Mouse (Mus musculus) mesoderm, embryonic 11.5 days (tissue): Measurements from ENCODE around the gene Ndrg3.
"Not testable (repeated sequence)": the region's sequence is repeated elsewhere in the genome, so short reads cannot be mapped to it uniquely, and the experiment has no call there.

Source experiments
- DNase-seq: peaks from one replicate; pipeline ENCODE4 v3.0.0-alpha.2; 2012; ENCODE audit warnings: low read depth, low spot score

The Ndrg3 gene

GRCm38 (mm10) chr2:156937795-156938194, 54.1 kb downstream of the Ndrg3 start:
- DNase-seq: no peak

DNA sequence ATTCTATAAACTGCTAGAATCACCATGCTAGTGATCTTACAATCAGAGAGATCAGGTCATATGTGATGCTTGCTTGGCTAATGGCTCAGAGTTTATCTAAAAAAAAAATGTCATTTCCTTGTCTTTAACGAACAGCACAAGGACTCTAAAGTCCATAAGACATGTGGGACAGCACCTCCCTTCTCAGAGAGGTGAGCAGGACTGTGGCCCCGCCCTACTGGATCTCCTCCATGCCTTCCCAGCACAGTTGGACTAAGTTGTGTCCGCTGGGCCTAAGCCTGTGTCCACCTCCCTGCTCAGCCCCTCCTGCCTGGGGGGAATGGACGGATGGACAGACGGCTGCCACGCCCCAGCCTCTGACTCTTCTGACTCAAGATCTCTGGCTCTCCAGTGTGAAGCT, 56.9 kb downstream of the Ndrg3 start:
- no peak for DNase-seq

DNA sequence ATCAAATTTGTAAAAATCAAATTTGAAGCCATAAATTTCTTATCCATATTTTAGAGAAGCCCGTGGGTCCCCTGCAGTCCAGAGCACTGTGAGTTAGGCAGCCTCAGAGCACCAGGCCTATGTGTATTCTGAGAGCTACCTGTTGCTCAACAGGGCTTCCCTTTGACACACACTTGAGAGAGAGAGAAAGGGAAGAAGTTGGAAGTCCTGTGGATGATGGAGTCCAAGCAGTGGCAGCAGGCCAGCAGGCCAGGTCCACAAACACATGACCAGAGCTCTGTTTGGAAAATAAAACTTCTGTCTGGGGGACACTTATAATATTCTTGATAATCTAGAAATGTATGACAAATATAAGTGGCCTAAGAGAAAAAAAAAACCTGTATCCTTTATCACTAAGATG, 58.4 kb downstream of the Ndrg3 start:
- DNase-seq: no peak

DNA sequence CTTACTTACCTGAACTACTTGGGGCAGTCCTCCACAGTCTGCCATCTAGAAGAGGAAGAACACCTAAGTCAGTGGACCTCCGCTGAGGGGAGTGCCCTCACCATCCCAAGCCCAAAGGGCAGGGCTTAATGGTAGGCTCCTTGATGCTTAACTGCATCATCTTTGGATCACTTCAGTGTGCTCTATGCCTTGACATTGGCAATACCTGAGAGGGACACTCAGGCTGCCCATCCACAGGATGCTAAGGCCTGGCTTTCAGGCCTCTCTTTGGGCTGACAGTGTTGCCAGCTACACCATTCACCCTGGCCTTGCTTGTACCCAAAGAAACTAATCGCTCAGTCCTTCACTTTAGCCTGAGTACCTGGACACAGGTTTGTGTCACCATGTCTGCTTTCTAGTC, 60.4 kb downstream of the Ndrg3 start:
- DNase-seq: no peak

DNA sequence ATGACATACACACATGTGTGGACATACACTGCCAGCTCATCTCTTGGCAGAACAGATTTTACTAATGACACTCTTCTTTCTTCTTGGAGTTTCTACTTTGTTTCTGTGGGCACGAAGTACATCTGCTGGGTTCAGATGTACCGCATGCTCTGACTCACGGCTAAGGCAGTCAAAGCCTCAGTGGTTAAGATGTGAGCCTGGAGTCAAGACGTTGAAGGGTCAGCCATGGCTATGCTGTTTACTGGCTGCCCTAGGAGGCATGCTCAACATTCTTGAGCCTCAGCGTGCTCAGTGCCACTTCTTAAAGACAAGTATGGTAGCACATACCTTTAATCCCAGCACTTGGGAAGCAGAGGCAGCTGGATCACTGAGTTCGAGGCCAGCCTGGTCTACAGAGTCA, 61.3 kb downstream of the Ndrg3 start:
- no peak for DNase-seq

GRCm38 (mm10) chr2:156929519-156930120, 62.2 kb downstream of the Ndrg3 start:
- DNase-seq: no peak

GRCm38 (mm10) chr2:156928606-156929005, 63.2 kb downstream of the Ndrg3 start:
- DNase-seq: no peak

GRCm38 (mm10) chr2:156927663-156928062, 64.2 kb downstream of the Ndrg3 start:
- DNase-seq: no peak

DNA sequence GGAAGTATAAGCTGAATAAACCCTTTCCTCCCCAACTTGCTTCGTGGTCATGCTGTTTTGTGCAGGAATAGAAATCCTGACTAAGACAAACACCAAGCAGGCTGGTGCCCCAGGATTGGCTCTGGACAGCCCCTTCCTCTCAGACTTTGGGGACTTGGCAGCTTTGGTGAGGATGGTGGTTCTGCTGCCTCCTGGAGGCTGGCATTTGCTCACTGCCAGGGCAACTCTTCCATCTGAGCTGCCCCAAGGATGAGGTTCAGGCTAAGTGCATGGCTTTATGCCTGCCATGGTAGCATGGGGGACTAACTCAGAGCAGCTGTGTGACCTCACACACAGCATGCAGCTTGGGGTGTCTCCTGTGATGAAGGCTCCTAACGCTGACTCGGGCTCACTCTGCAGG, 66.2 kb downstream of the Ndrg3 start:
- not testable (repeated sequence) for DNase-seq

DNA sequence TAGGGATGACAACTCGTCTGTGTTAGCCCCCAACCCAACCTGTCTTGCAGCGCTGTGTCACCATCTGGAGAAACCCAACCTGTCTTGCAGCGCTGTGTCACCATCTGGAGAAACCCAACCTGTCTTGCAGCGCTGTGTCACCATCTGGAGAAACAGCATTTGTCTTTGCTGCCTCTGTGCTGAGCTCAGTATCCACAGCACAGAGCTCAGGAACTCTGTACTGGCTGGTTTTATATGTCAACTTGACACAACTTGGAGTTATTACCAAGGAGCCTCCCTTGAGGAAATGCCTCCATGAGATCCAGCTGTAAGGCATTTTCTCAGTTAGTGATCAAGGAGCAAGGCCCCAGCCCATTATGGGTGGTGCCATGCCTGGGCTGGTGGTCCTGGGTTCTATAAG, 66.8 kb downstream of the Ndrg3 start:
- not testable (repeated sequence) for DNase-seq

DNA sequence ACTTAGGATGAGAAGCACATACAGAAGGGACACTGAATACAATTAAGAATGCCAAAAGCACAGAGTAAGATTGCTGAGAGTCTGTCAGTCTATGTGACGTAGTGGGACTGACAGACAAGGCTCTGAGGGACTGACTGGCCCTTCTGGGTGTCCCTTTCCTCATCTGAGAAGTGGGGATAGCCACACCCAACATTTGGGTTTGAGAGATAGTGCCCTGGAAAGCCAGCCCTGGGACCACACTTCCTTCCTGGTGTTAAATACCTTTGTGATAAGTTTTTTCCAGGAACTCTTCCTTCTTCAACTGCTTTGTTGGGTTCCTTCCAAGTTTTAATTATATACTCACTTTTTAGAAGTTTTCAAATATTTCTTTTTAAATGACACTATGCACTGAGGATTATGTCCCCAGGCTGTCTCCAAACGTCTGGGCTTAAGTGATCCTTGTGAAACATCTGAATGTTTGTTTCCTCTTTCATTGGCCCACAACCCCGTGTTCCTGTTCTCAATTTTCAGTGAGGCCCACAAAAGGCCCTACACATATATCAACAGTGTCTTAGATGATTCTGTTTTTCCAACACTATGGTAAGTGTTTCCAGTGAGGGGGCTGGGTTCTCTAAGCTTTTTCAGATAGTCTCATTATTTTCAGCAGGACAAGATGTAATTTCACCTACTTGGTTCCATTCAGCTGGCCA, 67.5 kb downstream of the Ndrg3 start:
- DNase-seq: no peak

DNA sequence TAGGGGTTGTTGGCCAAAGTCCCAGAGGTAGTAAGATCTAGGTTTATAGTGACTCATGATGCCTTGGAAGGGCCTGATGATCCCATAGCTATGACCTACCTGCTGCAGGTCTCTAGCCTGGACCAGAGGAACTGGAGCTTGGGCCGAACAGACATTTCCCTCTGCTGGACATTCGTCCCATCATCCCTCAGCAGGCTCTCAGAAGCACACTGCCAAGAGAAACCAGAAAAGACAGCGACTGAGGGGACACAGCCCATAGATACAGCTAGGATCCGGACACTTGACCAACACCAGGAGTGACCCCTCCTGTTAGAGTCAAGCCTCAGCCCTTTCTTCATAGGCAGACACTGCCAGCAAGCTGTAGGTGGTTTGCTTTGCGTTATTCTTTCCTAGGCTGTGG, 68.8 kb downstream of the Ndrg3 start:
- no peak for DNase-seq

DNA sequence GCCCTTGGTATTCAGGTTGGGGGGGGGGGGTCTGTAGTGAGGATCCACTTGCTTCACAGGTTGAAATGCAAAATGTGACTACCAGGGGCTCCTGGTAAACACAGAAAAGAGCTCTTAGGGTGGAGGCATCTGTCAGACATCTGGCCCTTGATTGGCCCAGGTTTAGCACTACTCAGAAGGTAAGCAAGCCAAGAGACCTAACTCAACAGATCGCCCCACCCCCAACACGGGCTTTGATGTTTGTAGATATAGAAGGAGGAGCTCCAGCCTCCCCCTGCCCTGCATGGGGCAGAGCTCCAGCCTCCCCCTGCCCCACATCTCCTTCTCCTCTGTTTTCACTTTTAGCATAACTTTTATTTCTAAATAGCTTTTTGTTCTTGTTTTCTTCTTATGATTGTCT, 72.1 kb downstream of the Ndrg3 start:
- no peak for DNase-seq

GRCm38 (mm10) chr2:156919191-156919590, 72.7 kb downstream of the Ndrg3 start:
- not testable (repeated sequence) for DNase-seq

DNA sequence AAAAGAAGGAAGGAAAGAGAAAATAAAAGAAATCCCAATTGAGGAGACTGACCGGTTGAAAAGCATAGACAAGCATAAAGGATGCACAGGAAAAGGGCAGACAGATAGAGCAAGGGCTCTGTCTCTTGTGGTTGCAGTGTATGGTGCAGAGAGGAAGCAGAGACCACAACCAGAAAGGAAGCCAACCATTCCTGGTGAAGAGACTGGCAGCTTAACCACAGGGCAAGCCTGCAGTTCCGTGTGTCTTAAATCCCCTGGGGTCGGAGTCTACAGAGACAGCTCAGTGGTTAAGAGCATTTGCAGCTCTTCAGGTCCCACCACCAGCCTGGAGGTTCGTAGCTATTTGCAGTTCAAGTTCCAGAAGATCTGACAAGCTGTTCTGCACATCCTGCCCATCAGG, 73.3 kb downstream of the Ndrg3 start:
- no peak for DNase-seq

- no peak for DNase-seq
Observed at GRCm38 (mm10) chr2:156916419-156917125, 75.3 kb downstream of the Ndrg3 start.

DNA sequence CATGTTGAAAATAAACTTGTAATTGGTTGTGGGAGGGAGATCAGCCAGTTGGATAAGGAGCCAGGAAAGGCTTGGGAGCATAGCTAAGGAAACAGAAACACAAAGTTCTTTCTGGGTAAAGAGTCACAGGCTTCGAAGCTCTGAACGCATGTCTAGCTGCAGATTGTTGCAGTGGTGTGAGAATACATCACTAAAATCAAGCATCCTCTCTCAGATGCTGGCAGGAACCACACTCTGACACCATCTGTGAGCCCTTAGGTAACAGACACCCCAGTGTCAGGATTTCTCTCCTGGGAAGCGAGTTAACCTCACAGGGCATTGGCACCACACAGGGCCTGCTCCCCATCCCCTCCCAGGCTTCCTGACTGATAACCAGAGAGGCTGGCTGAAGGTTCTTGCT, 76.3 kb downstream of the Ndrg3 start:
- DNase-seq: no peak

GRCm38 (mm10) chr2:156913191-156913590, 78.7 kb downstream of the Ndrg3 start:
- no peak for DNase-seq

GRCm38 (mm10) chr2:156905931-156906330, 85.9 kb downstream of the Ndrg3 start:
- not testable (repeated sequence) for DNase-seq

GRCm38 (mm10) chr2:156904976-156905717, 86.7 kb downstream of the Ndrg3 start:
- peak; percentile 64 for DNase-seq

DNA sequence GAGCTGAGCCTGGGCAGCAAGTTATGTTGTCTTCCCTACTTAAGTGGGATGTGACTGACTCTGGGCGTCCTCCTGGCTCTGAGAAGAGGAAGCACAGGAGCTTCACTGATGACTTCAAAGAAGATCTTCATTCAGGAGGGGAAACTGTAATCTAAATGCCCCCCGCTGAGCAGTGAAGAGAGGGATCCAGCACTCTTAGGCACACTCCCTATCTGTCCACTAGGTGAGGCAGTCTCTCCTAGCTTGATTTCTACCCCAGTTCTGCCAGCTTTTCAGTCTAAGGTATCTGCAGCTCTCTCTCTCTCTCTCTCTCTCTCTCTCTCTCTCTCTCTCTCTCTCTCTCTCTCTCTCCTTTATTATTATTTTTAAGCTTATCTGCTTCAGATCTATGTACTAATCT, 88.5 kb downstream of the Ndrg3 start:
- DNase-seq: no peak

DNA sequence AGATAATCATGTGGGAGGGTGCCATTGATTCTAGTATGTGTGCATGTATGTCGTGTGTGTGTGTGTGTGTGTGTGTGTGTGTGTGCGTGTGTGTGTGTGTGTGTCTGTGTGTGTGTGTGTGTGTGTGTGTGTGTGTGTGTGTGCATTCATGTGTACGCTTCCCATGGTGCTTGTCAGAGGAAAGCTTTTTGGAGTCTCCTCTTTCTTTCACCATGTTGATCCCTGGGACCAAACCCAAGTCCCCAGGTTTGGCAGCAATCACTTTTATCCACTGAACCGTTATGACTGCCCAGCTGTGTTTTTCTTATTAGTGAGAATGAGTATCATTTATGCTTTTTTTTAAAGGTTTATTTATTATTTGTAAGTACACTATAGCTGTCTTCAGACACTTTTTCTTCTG, 89.4 kb downstream of the Ndrg3 start:
- DNase-seq: not testable (repeated sequence)
